Mouse (Mus musculus) ES-CJ7 (cell line): ENCODE results near the gene Pdzd8.

ENCODE experiments used
- DNase-seq: peaks from one replicate; pipeline ENCODE4 v3.0.0; 2011; ENCODE audit warnings: low read depth, low spot score

The Pdzd8 gene

GRCm38 (mm10) chr19:59345658-59346283 lies at the start of gene Pdzd8:
TSS of gene Pdzd8 (minus strand) at chr19:59345780.
- peak; percentile 78 for DNase-seq

GRCm38 (mm10) chr19:59393777-59394441 lies 48.3 kb upstream of the Pdzd8 start:
- DNase-seq: no peak

DNA sequence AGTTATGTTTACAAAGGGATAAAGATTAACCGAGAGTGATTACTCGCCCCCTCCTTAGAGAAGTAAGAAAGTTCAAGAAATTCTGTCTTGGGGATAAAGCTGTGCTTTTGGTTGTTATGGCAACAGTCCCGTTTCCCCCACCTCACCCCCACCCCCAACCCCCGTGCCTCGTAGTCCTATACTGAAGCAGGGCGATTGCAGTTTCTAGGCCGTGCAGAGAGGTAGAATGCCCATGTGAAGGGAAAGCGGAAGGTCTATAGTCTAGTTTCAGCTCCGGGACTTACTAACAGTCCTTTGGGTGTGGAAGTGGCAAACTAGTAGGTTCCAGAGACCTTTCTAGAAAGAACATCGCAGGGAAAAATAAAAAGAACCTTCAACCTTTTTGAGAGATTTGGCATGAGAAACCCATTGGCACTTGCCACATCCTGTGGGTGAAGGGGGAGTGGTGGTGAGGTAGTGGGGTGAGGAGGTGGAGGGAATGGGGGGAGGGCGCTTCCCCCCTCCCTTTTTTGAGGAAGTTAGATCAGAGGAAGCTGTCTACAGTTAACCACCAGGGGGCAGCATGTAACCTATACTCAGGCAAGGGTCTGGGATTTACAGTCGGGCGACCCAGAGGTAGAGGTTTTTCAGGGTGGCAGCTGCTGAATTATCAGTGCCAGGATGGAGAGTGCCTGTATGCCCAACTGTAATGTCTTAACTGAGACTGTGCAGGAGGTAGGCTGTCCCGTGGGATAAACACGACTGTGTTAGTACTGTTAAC lies 43.4 kb upstream of the Pdzd8 start:
- peak; percentile 80 for DNase-seq

- DNase-seq: no peak
Observed at GRCm38 (mm10) chr19:59388399-59388798, 42.8 kb upstream of the Pdzd8 start.

DNA sequence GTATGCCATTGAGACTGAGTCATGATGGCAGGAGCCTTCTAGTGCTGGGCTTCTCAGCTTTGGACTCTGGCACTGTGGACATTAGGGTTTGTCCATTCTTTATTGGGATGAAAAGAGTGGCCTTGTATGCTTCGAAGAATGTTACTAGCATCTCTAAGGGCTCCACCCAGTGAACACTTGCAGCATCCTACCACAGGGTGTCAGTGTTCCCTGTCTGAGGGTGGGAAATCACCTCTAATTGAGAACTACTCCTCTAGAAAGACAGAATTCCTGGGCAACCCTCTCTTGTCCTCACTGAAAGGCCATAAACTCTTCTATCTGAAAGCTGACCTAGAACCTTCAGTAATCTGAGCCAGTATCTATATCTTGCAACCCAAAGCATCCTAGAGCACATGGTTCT lies 41.6 kb upstream of the Pdzd8 start:
- peak; percentile 33 for DNase-seq

DNA sequence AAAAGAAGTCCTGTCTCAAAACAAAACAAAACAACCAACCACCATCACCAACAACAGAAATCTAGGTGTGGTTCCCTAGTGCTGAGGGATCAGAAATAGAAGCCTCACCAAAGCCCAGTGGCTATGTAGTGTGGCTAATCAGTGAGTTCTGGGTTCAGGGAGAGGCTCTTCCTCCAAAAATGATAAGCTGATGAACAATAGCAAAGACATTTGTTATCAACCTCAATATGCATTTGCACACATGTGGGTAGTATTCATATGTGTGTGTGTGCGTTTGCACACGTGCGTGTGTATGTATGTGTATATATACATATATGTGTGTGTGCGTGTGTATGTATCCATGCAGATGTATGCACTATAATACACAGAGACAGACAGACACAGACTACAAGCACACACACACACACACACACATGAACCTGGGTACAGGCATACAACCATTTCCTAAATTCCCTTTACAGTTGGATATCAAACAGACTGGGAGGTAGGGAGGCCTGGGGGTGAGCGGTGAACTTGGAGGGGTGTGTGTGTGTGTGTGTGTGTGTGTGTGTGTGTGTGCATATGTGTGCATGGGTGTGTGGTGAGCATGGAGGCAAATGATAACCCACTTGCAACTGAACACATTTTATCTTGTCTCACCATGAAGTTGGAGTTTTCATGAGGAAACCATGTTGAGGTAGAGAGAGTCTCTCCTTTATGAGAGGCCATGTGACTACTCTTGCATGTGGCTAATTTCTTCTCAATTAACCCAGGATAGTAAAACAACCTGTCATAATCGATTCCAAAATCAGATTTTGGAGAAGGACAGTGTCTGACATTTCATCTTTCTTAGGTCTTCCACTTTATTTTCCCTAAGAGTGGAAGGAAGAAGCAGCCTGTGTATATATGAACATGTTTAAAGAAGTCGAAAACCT lies 39.3 kb upstream of the Pdzd8 start:
- no peak for DNase-seq

DNA sequence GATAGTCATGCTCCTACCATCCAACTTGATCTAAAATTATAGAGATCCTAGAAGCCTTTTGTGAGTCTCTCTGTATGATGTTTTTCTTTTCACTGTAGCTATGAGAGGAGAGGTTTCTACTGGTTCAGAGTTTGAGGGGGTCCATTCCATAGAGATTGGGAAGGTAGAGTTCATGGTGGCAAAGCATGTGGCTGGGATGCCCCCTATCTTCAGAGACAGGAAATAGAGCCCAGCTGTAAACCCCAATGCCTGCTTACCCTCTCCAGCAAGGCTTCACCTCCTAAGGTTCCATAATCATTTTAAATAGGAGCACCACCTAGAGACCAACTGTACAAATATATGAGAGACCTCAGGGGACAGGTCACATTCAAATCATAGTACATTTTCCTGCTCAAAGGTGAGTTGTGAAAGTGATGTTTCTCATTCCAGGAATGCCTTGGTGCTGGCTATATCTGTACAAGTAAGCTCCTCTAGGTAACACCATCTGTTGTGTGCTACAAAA lies 36.9 kb upstream of the Pdzd8 start:
- DNase-seq: no peak

- DNase-seq: no peak
Observed at GRCm38 (mm10) chr19:59379995-59380394, 34.4 kb upstream of the Pdzd8 start.

DNA sequence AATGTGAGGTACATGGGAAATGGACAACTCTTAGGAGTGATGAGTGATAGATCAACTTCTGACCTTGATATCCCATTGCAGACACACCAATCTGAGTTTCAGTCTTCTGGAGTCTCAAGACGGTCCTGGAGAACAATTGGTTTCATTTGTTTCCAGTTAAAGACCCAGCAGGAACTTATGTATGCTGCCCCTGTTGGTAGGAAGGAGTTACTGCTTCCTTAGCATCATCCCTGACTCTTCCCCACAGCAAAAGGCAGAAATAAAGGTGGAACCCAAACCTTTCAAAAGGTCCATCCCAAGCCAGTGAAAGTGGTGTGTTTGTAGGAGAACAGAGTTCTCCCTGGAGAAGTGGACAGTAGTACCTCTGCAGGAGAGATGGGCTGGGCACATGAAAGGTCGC lies 30.9 kb upstream of the Pdzd8 start:
- DNase-seq: peak; percentile 28

GRCm38 (mm10) chr19:59374940-59375339 lies 29.4 kb upstream of the Pdzd8 start:
- DNase-seq: no peak

- DNase-seq: no peak
Observed at GRCm38 (mm10) chr19:59372928-59373327, 27.3 kb upstream of the Pdzd8 start.

DNA sequence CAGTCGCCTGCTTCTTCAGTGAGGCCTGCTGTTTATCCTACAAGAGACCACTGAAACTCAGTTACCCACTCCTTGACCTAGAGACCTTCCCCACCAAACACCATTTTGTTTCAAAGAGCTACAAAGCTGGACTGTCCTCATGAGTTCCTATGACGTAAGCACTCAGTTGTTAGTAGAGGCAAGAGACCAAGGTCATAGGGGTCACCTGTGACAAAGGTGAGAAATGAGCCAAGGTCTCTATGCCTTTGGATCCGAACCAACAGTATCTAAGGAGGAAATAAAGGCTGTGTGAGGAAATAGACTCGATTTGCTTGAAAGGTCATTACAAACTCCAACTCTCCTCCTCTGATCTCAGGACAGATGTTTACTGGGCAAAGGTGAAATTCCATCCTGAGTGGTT lies 25.4 kb upstream of the Pdzd8 start:
- DNase-seq: peak; percentile 16

DNA sequence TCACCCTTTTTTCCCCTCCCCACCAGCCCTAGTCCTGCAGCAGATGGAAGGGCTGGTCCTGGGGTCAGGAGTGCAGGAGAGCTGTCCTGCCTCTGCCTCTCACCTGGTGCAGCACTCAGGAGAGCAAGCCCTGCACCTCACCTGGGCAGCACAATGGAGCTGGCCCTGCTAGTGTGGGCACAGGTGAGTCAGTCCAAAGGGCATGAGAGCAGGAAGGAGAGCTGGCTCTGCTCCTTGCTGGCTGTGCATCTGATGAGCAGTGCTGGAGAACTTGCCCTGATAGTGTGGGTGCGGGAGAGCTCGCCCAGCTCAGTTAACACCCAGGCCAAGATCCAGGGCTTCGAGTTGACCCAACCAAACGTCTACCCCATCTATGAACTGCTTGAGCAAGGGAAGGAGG lies 22.3 kb upstream of the Pdzd8 start:
- DNase-seq: no peak

DNA sequence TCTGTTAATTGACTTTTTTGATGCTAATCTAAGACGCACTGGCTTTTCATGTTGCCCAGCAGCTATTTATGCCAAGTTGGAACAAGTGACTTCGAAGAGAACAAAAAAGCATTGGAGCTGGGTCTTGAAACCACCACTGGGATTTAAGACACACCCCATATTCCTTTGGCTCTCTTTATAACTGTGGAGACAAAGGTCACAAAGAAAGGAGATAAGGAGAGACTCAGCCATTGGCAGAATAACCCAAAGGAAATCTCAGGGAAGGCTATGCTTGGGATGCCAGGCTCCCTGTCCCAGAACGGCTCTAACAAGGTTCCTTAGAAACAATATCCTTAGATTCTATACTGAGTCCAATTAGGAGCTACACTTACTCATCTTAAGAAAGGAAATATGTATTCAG lies 21.1 kb upstream of the Pdzd8 start:
- no peak for DNase-seq

DNA sequence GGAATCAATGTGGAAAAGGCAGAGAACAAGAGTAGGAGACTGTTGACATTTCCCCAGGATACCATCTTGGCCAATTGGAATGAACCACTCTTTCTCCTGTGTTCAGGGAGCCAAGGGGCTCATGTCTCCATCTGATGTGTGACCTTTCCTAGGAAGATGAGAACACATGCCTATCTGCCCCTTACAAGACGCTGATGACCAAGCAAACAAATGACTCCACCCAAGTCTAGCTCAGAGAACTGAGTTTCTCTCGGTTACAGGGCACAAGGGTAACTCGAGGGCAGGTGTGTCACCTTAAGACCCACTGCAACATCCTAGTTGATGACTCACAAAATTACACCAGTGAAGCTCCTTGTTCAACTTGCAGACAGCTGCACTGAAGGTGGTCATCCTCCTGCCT lies 18.1 kb upstream of the Pdzd8 start:
- DNase-seq: no peak

DNA sequence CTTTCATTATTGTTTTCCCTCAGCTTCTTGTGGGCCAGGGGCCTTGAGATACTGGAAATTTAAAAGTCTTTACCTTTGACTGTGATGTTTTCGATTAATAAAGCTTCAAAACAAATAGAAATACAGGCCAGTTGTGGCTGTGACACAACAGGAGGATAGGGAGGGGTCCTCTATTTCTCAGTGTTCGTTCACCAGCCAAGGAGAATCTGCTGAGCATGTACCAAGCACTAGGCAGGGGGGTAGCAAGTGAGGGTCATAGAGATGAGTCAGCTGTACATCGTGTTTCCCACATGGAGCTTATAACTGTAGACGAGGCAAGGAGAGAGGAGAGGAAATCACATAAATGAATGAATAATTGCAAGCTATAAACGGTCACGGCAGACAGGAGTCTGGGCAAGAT lies 17.1 kb upstream of the Pdzd8 start:
- no peak for DNase-seq

DNA sequence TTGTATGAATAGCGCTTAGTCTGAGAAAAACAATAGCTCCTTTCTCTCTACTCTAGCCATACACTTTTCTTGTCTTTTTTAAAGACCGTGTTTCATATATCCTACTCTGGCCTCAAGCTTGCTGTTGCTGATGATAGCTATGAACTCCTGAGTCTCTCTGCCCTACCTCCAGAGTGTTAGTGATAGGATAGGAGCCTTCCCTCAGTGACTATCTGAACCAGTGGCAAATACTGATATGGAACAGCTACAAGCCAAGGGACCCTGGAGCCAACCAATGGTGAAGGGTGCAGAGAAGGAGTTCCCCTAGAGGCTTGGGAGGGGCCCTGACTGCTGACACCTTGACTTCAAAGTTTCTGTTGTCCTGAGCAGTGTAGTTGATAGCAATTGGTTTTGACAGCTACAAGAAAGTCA lies 14.9 kb upstream of the Pdzd8 start:
- DNase-seq: no peak

DNA sequence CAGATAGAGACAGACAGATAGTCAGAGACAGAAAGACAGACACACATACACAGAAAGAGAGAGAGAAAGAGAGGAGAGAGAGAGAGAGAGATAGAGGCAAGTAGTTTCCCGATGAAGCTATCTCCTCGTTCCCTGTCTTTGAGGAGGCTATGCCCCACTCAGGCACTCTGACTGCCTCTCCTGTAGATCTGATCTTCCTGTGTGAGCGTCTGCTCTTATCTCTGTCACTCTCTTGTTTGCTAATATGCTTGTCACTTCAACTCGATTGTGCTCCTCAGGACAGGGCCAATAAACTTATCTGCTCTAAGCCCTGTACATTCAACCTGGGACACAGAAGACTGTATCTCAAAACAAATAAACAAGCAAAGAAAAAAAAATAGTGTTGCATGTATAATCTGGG lies 13.6 kb upstream of the Pdzd8 start:
- no peak for DNase-seq

DNA sequence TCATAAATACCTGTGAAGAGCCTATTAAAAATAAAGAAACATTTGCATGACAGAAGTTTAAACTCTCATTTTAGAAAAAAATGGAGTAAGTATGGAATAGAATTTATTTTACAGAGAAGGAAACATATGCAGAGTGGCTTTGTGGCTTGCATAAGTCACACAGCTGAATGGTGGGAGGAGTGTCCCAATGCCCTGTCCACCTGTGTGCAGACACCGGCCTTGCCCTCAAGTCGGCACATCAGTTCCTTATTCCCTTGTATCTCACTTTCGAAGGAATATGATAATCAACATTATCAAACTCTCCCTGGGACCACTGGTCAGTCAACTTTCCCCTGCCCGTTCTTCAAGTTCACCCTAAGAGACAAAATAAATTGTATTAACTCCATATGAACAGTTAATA lies 12.3 kb upstream of the Pdzd8 start:
- no peak for DNase-seq

DNA sequence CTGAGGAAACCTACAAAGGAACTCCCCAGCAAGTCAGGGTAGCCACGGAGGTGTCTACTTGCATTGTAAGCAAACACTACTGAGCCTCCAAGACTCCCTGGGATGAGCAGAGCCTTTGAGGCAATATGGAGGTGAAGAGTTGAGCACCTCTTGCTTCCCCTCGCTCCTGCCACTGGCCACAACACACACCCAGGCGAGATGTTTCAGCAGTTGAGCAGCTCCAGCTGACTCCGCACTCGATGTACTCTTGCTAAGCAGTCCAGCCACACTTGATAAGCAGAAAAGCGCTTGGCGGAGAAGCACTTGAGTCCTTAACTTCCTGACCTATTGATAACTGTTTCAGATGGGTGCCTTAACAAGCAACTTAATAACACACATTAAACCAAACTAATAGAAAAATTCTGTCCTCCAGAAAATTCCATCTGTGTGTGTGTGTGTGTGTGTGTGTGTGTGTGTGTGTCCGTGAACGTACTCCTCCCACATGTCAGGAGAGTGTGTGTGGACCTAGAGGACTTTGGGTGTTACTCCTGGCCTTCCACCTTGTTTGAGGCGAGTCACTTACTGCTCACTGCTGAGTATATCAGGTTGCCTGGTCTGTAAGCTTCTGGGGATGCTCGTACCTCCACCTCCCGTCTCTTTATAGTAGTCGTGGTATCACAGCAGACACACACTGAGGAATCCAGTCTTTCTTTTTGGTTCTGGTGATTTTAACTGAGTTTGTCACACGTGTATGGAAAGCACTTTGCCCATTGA lies 11.4 kb upstream of the Pdzd8 start:
- DNase-seq: no peak

DNA sequence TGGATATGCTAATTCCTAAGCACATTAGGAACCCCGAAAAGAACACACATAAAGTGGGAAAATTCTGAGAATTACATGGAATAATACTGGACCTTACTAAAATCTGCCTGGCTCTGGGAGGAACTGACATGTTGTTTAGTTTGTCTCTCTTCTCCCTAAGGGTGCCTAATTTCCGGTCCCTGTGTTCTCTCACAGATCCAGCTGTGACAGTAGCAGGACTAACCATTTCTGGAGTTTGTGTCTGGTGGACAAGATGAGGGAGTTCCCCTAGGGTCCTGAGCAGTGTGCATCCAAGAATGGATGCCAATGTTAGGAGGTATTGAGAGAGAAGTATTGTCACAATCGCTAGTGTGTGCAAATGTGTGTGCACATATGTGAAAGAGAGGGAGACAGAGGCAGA lies 10.8 kb upstream of the Pdzd8 start:
- DNase-seq: no peak
